Mouse (Mus musculus): ENCODE data around the gene Ubash3a. TPM values are rescaled to one million over a fixed set of nuclear protein-coding genes. Genes with fewer than 3 reads are reported as not detected.

Ubash3a gene
- polyA plus RNA-seq, 1 experiment from 2014 or later = 0.17 TPM

GRCm38 (mm10) chr17:31226931-31227330 lies 19.3 kb downstream of the Ubash3a start:
- no peaks in the 10 kb centered on the region for H3K27me3 ChIP-seq (ENCODE audit: control insufficient read depth, insufficient read depth, low read length)
- H3K4me3 ChIP-seq (ENCODE audit: low read depth, low read length) = no peak overlapping the region
- H3K36me3 ChIP-seq (ENCODE audit: control insufficient read depth, insufficient read depth, low read length) = no peaks in the 10 kb centered on the region
- WGBS = 85% methylated on average over 7 of the region's 7 CpGs
- no peak overlapping the region for H3K9ac ChIP-seq (ENCODE audit: low read depth, low read length)
- H3K4me2 ChIP-seq (replicated peaks; ENCODE audit: low read depth, low read length) = no peak overlapping the region
- no peak for DNase-seq (ENCODE audit: low spot score)
- ATAC-seq (ENCODE audit: low FRiP score) = no peak
- no peak overlapping the region for H3K27ac ChIP-seq (ENCODE audit: low read depth, low read length)
- no peaks in the 10 kb centered on the region for H3K9me3 ChIP-seq (ENCODE audit: control insufficient read depth, low read length)
- no peaks in the 10 kb centered on the region for H3K4me1 ChIP-seq (replicated peaks; ENCODE audit: control insufficient read depth, insufficient read depth, low read length)

- no peak for ATAC-seq (ENCODE audit: low FRiP score)
- H3K36me3 ChIP-seq (ENCODE audit: control insufficient read depth, insufficient read depth, low read length) = no peaks in the 10 kb centered on the region
- WGBS = 55% methylated on average over 6 of the region's 6 CpGs
Measured at GRCm38 (mm10) chr17:31231780-31232179, 24.1 kb downstream of the Ubash3a start.

GRCm38 (mm10) chr17:31232251-31233010 lies 24.8 kb downstream of the Ubash3a start:
- H3K9ac ChIP-seq (ENCODE audit: low read depth, low read length) = no peak overlapping the region
- ATAC-seq (ENCODE audit: low FRiP score) (no peak), DNase-seq (ENCODE audit: low spot score) (no peak)
- H3K9me3 ChIP-seq (ENCODE audit: control insufficient read depth, low read length) = no peaks in the 10 kb centered on the region
- H3K4me3 ChIP-seq (ENCODE audit: low read depth, low read length) = no peak overlapping the region
- WGBS = 42% methylated on average over 8 of the region's 8 CpGs
- no peak overlapping the region for H3K27ac ChIP-seq (ENCODE audit: low read depth, low read length)
- no peaks in the 10 kb centered on the region for H3K36me3 ChIP-seq (ENCODE audit: control insufficient read depth, insufficient read depth, low read length)
- no peak overlapping the region for H3K4me2 ChIP-seq (replicated peaks; ENCODE audit: low read depth, low read length)
- no peaks in the 10 kb centered on the region for H3K27me3 ChIP-seq (ENCODE audit: control insufficient read depth, insufficient read depth, low read length)
- H3K4me1 ChIP-seq (replicated peaks; ENCODE audit: control insufficient read depth, insufficient read depth, low read length) = no peaks in the 10 kb centered on the region

More at GRCm38 (mm10) chr17:31231780-31232179, 24.1 kb downstream of the Ubash3a start:
- Histone ChIP-seq H3K4me2 (replicated peaks; ENCODE audit: low read depth, low read length) (no peak overlapping the region), H3K4me3 (ENCODE audit: low read depth, low read length) (no peak overlapping the region), H3K9ac (ENCODE audit: low read depth, low read length) (no peak overlapping the region), H3K27ac (ENCODE audit: low read depth, low read length) (no peak overlapping the region), H3K27me3 (ENCODE audit: control insufficient read depth, insufficient read depth, low read length) (no peaks in the 10 kb centered on the region), H3K4me1 (replicated peaks; ENCODE audit: control insufficient read depth, insufficient read depth, low read length) (no peaks in the 10 kb centered on the region), H3K9me3 (ENCODE audit: control insufficient read depth, low read length) (no peaks in the 10 kb centered on the region)
- no peak for DNase-seq (ENCODE audit: low spot score)

- no peak overlapping the region for H3K27ac ChIP-seq (ENCODE audit: low read depth, low read length)
- no peak for DNase-seq (ENCODE audit: low spot score)
- no peaks in the 10 kb centered on the region for H3K36me3 ChIP-seq (ENCODE audit: control insufficient read depth, insufficient read depth, low read length)
- WGBS = 92% methylated on average over 1 of the region's 1 CpGs
- H3K27me3 ChIP-seq (ENCODE audit: control insufficient read depth, insufficient read depth, low read length) = no peaks in the 10 kb centered on the region
- no peak for ATAC-seq (ENCODE audit: low FRiP score)
- no peak overlapping the region for H3K4me3 ChIP-seq (ENCODE audit: low read depth, low read length)
- H3K4me2 ChIP-seq (replicated peaks; ENCODE audit: low read depth, low read length) = no peak overlapping the region
- no peaks in the 10 kb centered on the region for H3K9me3 ChIP-seq (ENCODE audit: control insufficient read depth, low read length)
- H3K9ac ChIP-seq (ENCODE audit: low read depth, low read length) = no peak overlapping the region
- no peaks in the 10 kb centered on the region for H3K4me1 ChIP-seq (replicated peaks; ENCODE audit: control insufficient read depth, insufficient read depth, low read length)
Measured at GRCm38 (mm10) chr17:31235915-31236314, 28.2 kb downstream of the Ubash3a start.

GRCm38 (mm10) chr17:31238234-31239020 lies 30.8 kb downstream of the Ubash3a start:
- H3K4me3 ChIP-seq (ENCODE audit: low read depth, low read length) = no peak overlapping the region
- no peaks in the 10 kb centered on the region for H3K4me1 ChIP-seq (replicated peaks; ENCODE audit: control insufficient read depth, insufficient read depth, low read length)
- no peaks in the 10 kb centered on the region for H3K36me3 ChIP-seq (ENCODE audit: control insufficient read depth, insufficient read depth, low read length)
- ATAC-seq (ENCODE audit: low FRiP score) (no peak), DNase-seq (ENCODE audit: low spot score) (no peak)
- H3K9me3 ChIP-seq (ENCODE audit: control insufficient read depth, low read length) = no peaks in the 10 kb centered on the region
- H3K27ac ChIP-seq (ENCODE audit: low read depth, low read length) = no peak overlapping the region
- no peak overlapping the region for H3K9ac ChIP-seq (ENCODE audit: low read depth, low read length)
- H3K4me2 ChIP-seq (replicated peaks; ENCODE audit: low read depth, low read length) = no peak overlapping the region
- 83% methylated on average over 7 of the region's 7 CpGs for WGBS
- no peaks in the 10 kb centered on the region for H3K27me3 ChIP-seq (ENCODE audit: control insufficient read depth, insufficient read depth, low read length)

GRCm38 (mm10) chr17:31241156-31241555 lies 33.5 kb downstream of the Ubash3a start:
- H3K27me3 ChIP-seq (ENCODE audit: control insufficient read depth, insufficient read depth, low read length) = no peaks in the 10 kb centered on the region
- no peak for ATAC-seq (ENCODE audit: low FRiP score)

GRCm38 (mm10) chr17:31242764-31243163 lies 35.1 kb downstream of the Ubash3a start:
- Histone ChIP-seq H3K4me1 (replicated peaks; ENCODE audit: control insufficient read depth, insufficient read depth, low read length) (no peaks in the 10 kb centered on the region), H3K4me2 (replicated peaks; ENCODE audit: low read depth, low read length) (no peak overlapping the region), H3K9me3 (ENCODE audit: control insufficient read depth, low read length) (no peaks in the 10 kb centered on the region), H3K27me3 (ENCODE audit: control insufficient read depth, insufficient read depth, low read length) (no peaks in the 10 kb centered on the region), H3K27ac (ENCODE audit: low read depth, low read length) (no peak overlapping the region), H3K9ac (ENCODE audit: low read depth, low read length) (no peak overlapping the region), H3K36me3 (ENCODE audit: control insufficient read depth, insufficient read depth, low read length) (no peaks in the 10 kb centered on the region), H3K4me3 (ENCODE audit: low read depth, low read length) (no peak overlapping the region)
- 8% methylated on average over 1 of the region's 1 CpGs for WGBS
- no peak for ATAC-seq (ENCODE audit: low FRiP score)
- no peak for DNase-seq (ENCODE audit: low spot score)

More at GRCm38 (mm10) chr17:31241156-31241555, 33.5 kb downstream of the Ubash3a start:
- H3K9me3 ChIP-seq (ENCODE audit: control insufficient read depth, low read length) = no peaks in the 10 kb centered on the region
- WGBS = 82% methylated on average over 8 of the region's 8 CpGs
- no peak overlapping the region for H3K27ac ChIP-seq (ENCODE audit: low read depth, low read length)
- H3K4me2 ChIP-seq (replicated peaks; ENCODE audit: low read depth, low read length) = no peak overlapping the region
- H3K36me3 ChIP-seq (ENCODE audit: control insufficient read depth, insufficient read depth, low read length) = no peaks in the 10 kb centered on the region
- DNase-seq (ENCODE audit: low spot score) = no peak
- H3K4me3 ChIP-seq (ENCODE audit: low read depth, low read length) = no peak overlapping the region
- H3K4me1 ChIP-seq (replicated peaks; ENCODE audit: control insufficient read depth, insufficient read depth, low read length) = no peaks in the 10 kb centered on the region
- H3K9ac ChIP-seq (ENCODE audit: low read depth, low read length) = no peak overlapping the region

GRCm38 (mm10) chr17:31245321-31245720 lies 37.6 kb downstream of the Ubash3a start:
- no peak overlapping the region for H3K4me2 ChIP-seq (replicated peaks; ENCODE audit: low read depth, low read length)
- no peak for DNase-seq (ENCODE audit: low spot score)
- H3K4me3 ChIP-seq (ENCODE audit: low read depth, low read length) = no peak overlapping the region
- H3K9me3 ChIP-seq (ENCODE audit: control insufficient read depth, low read length) = no peaks in the 10 kb centered on the region
- no peaks in the 10 kb centered on the region for H3K36me3 ChIP-seq (ENCODE audit: control insufficient read depth, insufficient read depth, low read length)
- no peak overlapping the region for H3K9ac ChIP-seq (ENCODE audit: low read depth, low read length)
- WGBS = 85% methylated on average over 5 of the region's 5 CpGs
- ATAC-seq (ENCODE audit: low FRiP score) = no peak
- no peaks in the 10 kb centered on the region for H3K4me1 ChIP-seq (replicated peaks; ENCODE audit: control insufficient read depth, insufficient read depth, low read length)
- no peak overlapping the region for H3K27ac ChIP-seq (ENCODE audit: low read depth, low read length)
- H3K27me3 ChIP-seq (ENCODE audit: control insufficient read depth, insufficient read depth, low read length) = no peaks in the 10 kb centered on the region
